Mouse (Mus musculus) midbrain, embryonic 15.5 days (tissue): ENCODE measurements at regions not wholly inside any gene's neighbourhood (a gene's known extent, or its start where the extent isn't known, plus 50 kb on each side); places are given as distances from the start of the nearest gene placed in this dataset. TPM values are rescaled to one million over a fixed set of nuclear protein-coding genes. Genes with fewer than 3 reads are reported as not detected.

Experiments used
- ATAC-seq: fragments of 200-750 bp; cut with Nextera tagmentation; replicated peaks from 2 replicates; pipeline ENCODE4 v1.8.0; 2017; ENCODE audit warnings: moderate TSS enrichment
- H3K27ac ChIP-seq: fragments of 300-500 bp; sonication (generic); 2 replicates; pipeline ENCODE4 v1.5.1; 2015; ENCODE audit warnings: mild to moderate bottlenecking, inconsistent platforms
- H3K27me3 ChIP-seq: fragments of 300-500 bp; sonication (generic); replicated peaks from 2 replicates; pipeline ENCODE4 v1.6.1; 2015; ENCODE audit warnings: inconsistent platforms
- H3K36me3 ChIP-seq: fragments of 300-500 bp; sonication (generic); replicated peaks from 2 replicates; pipeline ENCODE4 v1.6.1; 2015; ENCODE audit warnings: inconsistent platforms
- H3K4me1 ChIP-seq: fragments of 300-500 bp; sonication (generic); 2 replicates; pipeline ENCODE4 v1.6.1; 2015; ENCODE audit warnings: inconsistent platforms
- H3K4me2 ChIP-seq: fragments of 300-500 bp; sonication (generic); 2 replicates; pipeline ENCODE4 v1.6.1; 2015; ENCODE audit warnings: inconsistent platforms, mild to moderate bottlenecking, moderate library complexity
- H3K4me3 ChIP-seq: fragments of 300-500 bp; sonication (generic); 2 replicates; pipeline ENCODE4 v1.5.1; 2015; ENCODE audit warnings: mild to moderate bottlenecking, inconsistent platforms
- H3K9ac ChIP-seq: fragments of 300-500 bp; sonication (generic); 2 replicates; pipeline ENCODE4 v1.6.1; 2015; ENCODE audit warnings: mild to moderate bottlenecking, inconsistent platforms
- H3K9me3 ChIP-seq: fragments of 300-500 bp; sonication (generic); 2 replicates; pipeline ENCODE4 v1.6.1; 2016; ENCODE audit warnings: inconsistent platforms
- WGBS: fragments of 180-500 bp; shearing (Covaris S2); methylation state at CpG from one replicate; pipeline ENCODE4 v1.1.7; 2015; ENCODE audit warnings: mixed read lengths; 5-methylcytosine and 5-hydroxymethylcytosine counted together
- microRNA-seq: library from miRNA; unstranded; fragments of <30 nt; microRNA quantifications from one replicate; pipeline ENCODE4, GENCODE M21; 2016

DNA sequence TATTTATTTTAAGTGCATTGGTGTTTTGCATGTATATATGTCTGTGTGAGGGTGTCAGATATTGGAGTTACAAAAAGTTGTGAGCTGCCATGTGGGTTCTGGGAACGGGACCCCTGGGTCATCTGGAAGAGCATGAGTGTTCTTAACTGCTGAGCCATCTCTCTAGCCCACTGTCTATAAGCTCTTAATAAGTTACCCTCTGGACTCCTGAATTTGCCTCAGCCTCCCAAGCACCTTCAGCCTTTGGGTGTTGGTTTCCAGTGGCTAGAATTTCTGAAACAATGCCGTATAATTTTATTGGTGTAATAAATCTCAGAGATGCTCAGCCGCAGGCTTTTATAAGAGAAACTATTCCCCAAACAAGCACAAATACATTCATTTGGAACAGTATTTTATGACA is 75.0 kb downstream of the Nat3 start:
- H3K4me3 ChIP-seq: no peak overlapping the region
- no peak overlapping the region for H3K4me2 ChIP-seq
- no peaks in the 10 kb centered on the region for H3K36me3 ChIP-seq
- WGBS: 94% methylated on average over 3 of the region's 3 CpGs
- no peak overlapping the region for H3K9ac ChIP-seq
- H3K4me1 ChIP-seq: no peaks in the 10 kb centered on the region
- no peaks in the 10 kb centered on the region for H3K27me3 ChIP-seq
- ATAC-seq: no peak
- no peaks in the 10 kb centered on the region for H3K9me3 ChIP-seq
- no peak overlapping the region for H3K27ac ChIP-seq

DNA sequence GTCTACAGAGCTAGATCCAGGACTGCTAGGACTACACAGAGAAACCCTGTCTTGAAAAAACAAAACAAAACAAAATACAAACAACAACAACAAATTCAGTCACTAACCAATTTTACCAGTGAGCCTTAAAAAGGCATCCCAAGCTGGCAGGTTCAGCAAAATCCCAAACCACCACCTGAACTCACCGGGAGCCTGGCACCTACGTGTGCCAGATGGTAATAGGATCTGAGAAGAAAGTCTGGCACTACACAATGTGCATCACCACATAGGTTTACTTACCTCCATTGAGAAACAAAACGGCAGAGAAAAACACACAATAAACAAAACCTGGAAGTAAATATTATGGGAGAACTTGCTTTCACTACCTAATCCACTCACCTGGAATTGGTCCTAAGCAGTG is 98.6 kb downstream of the Nat3 start:
- Histone ChIP-seq H3K27me3 (no peaks in the 10 kb centered on the region), H3K9ac (no peak overlapping the region), H3K4me1 (no peaks in the 10 kb centered on the region), H3K4me2 (no peak overlapping the region), H3K4me3 (no peak overlapping the region), H3K27ac (no peak overlapping the region), H3K36me3 (no peaks in the 10 kb centered on the region), H3K9me3 (no peaks in the 10 kb centered on the region)
- 92% methylated on average over 3 of the region's 3 CpGs for WGBS
- ATAC-seq: no peak

DNA sequence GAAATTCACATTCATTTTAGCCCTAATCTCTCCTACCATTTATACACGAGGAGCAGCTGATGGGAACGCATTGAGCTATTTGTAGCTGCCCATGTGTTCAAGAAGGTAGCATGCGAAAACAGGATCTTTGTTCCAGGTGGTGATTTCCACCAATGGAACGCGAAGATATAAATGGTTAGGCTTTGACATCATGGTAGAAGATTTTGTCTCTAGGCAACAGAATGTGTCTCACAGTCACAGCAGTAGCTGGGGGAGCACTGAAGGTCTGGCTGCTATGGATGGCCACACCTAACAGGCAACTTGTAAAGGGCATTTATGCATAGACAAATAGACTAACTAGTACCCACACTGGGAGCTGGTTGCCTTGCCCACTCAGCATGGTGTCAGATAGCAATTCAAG is 108.0 kb downstream of the Nat3 start:
- no peaks in the 10 kb centered on the region for H3K4me1 ChIP-seq
- WGBS: 83% methylated on average over 5 of the region's 5 CpGs
- ATAC-seq: 0 out of 2 replicates have a peak, but pooled peaks have one; percentile 11

DNA sequence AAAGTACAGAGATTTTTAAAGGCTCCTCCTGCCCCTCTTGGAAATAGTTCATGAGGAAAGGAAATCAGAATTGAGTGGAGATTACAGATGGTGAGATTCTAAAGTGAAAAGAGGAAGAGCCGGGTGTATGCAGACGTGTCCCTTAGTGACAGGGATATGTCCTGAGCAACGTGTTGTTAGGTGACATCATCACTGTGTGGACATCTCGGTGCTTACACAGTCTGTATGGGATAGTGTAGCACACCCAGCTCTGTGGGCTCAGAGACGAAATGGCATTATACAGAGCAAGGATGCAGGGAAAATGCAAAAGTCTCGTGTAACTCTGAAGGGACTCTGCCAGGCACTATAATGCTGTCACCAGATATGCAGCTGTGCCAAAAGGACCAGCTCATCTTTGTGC is 108.6 kb downstream of the Nat3 start:
- WGBS: 79% methylated on average over 6 of the region's 6 CpGs
- H3K4me1 ChIP-seq: no peaks in the 10 kb centered on the region
- H3K27me3 ChIP-seq: no peaks in the 10 kb centered on the region
- ATAC-seq: peak; percentile 62; the same call in 1 of the 2 replicates
- no peak overlapping the region for H3K4me2 ChIP-seq
- H3K4me3 ChIP-seq: no peak overlapping the region
- no peak overlapping the region for H3K9ac ChIP-seq
- no peaks in the 10 kb centered on the region for H3K9me3 ChIP-seq
- H3K27ac ChIP-seq: no peak overlapping the region
- H3K36me3 ChIP-seq: no peaks in the 10 kb centered on the region

More for the DNA sequence above, 108.0 kb downstream of the Nat3 start:
- no peaks in the 10 kb centered on the region for H3K27me3 ChIP-seq
- no peaks in the 10 kb centered on the region for H3K9me3 ChIP-seq
- H3K9ac ChIP-seq: no peak overlapping the region
- no peak overlapping the region for H3K4me3 ChIP-seq
- H3K36me3 ChIP-seq: no peaks in the 10 kb centered on the region
- no peak overlapping the region for H3K4me2 ChIP-seq
- H3K27ac ChIP-seq: no peak overlapping the region

Small RNA genes in the stretch of these regions (microRNA-seq; reads per million reads assigned to microRNA genes)
- gene Gm44391: not detected
